Mouse (Mus musculus) T-helper 1 cell (primary cell): Measurements from ENCODE around the gene Ppp1r10.
"Not testable (repeated sequence)": the region's sequence is repeated elsewhere in the genome, so short reads cannot be mapped to it uniquely, and the experiment has no call there.

Source experiments
- in situ Hi-C: fragments of 300-600 bp; cut with MboI, MseI; formaldehyde crosslinking; loops from one replicate; pipeline ENCODE4 v1.15.1; 2025; ENCODE audit warnings: high pct_unique_total_duplicates

Ppp1r10 gene

DNA sequence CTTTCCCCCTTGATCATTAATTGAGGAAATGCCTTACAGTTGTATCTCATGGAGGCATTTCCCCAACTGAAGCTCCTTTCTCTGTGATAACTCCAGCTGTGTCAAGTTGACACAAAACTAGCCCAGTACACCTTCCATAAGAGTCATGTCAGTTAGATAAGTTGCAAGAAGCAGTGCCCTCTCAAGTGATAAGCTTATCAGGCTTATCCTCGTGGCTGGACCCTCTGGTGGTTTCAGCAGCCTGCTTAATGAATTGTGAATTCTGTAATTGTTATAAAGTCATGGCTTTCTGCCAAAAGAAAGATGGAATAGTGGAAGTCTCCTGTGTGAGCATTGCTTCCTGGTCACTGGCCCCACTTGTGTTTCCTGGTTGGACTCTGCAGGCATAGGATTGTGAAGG is 11.2 kb downstream of the Ppp1r10 start:
- in situ Hi-C loops = loop anchor here (5.0 to 10.0 kb wide), 2 partner anchors 40 to 187 kb away; partner anchors contain the start of gene Abcf1

DNA sequence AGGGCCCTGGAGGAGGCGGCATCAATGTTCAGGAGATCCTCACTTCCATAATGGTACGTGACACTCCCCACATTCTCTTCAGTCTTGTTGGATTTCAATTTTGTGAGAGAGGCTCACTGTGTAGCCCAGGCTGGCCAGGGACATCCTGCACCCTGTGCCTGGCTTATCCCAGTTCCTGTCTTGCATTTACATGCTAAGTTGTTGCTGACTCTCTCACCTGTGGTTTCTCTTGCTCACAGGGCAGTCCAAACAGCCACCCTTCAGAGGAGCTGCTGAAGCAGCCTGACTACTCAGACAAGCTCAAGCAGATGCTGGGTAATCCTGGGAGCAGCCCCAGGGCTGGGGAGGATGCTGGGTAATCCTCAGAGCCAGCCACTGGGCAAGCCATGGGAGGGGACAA is 13.3 kb downstream of the Ppp1r10 start:
- in situ Hi-C loops = loop anchor here (5.0 to 10.0 kb wide), 2 partner anchors 38 to 185 kb away; partner anchors contain the start of gene Abcf1

DNA sequence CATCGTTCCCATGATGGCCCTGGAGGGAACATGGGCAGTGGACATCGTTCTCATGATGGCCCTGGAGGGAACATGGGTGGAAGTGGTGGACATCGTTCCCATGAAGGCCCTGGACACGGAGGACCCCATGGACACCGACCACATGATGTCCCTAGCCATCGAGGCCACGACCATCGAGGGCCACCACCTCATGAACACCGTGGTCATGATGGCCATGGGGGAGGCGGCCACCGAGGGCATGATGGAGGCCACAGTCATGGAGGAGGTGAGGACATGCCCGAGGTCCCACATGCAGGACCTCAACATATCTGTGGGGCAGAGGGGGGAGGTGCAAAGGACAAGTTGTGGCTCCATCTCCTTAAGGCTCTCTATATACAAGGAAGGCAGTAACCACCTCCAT is 14.4 kb downstream of the Ppp1r10 start:
- in situ Hi-C loops = loop anchor here (10.0 kb wide), 1 partner anchor 554 kb away; no protein-coding TSS in a partner anchor

DNA sequence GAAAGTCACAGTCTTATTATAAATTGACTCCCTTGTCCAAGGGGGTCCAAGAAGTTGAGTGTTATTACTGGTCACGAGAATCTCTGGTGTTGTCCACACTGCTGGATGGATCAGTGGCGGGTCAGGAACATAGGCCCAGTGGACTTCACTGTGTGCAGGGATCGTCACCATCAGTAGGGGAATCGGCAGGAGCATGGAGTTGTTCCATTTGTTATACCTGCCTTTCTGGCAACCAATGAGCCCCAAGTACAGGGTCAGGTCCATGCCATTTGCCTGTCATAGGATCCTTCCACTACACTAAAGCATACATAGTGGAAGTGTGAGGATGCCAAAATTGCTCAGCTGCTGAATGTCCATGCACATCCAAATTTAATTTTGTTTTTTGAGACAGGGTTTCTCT is 16.4 kb downstream of the Ppp1r10 start:
- in situ Hi-C loops = loop anchor here (10.0 kb wide), 1 partner anchor 552 kb away; no protein-coding TSS in a partner anchor

DNA sequence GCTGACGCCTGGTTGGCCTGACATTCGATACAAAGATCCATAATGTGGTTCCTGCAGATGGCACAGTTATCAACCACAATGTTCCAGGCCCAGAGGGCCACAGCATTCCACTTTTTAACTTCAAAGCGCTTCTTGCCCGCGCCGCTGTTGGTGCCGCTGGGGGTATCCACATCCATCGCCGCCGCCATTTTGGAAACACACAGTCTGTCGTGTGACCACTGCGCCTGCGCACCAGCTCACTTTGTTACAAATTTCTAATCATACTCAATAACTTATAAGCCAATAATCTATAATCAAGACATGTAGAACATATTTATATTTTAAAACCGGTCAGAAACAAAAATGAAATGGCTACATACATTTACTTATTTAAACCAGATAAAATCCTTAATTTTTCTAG is 19.5 kb downstream of the Ppp1r10 start:
- in situ Hi-C loops = loop anchor here (10.0 kb wide), 1 partner anchor 549 kb away; no protein-coding TSS in a partner anchor

DNA sequence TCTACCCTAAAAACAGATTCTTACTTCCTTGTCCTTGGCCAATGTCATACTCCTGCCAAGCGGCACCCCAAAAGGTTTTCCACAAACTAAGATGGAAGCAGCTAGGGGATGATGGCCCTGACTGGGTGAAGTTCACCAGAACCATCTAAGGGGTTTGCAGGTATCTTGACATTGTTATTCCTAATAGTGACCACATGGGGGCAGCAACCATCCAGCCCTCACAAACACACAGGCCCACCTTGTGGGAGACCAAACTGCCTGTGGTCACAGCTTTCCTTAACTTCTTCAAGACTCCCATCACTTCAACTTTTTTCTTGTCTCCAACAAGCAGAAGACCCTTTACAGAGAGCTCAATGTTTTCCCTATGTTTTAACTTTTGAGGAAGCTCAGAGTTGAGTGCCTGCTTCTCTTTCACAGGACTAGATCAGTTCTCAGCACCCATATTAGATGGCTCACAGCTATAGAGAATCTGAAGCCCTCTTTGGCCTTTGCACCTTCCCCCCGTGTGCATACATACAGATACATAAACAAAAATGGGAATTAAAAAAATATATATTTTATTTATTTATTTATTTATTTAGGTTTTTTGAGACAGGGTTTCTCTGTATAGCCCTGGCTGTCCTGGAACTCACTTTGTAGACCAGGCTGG is 21.6 kb downstream of the Ppp1r10 start:
- in situ Hi-C loops = loop anchor here (10.0 kb wide), 1 partner anchor 547 kb away; no protein-coding TSS in a partner anchor

DNA sequence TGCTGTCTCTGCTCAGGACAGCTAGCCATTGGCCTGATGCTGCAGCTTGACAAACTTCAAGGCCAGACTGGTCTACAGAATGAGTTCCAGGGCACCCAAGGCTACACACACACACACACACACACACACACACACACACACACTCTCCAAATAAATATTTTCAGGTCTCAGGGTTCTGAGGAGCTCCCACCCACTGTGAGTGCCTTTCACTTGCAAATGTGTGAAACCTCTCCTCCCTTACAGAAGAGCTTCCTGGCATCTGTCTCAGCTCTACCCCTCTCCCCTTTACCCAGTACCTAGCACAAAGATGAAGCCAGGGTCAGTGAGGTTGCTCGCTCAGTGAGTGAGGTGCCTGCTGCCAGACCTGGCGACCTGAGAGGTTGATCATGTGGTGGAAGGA is 22.9 kb downstream of the Ppp1r10 start:
- in situ Hi-C loops = loop anchor here (10.0 kb wide), 1 partner anchor 546 kb away; no protein-coding TSS in a partner anchor

DNA sequence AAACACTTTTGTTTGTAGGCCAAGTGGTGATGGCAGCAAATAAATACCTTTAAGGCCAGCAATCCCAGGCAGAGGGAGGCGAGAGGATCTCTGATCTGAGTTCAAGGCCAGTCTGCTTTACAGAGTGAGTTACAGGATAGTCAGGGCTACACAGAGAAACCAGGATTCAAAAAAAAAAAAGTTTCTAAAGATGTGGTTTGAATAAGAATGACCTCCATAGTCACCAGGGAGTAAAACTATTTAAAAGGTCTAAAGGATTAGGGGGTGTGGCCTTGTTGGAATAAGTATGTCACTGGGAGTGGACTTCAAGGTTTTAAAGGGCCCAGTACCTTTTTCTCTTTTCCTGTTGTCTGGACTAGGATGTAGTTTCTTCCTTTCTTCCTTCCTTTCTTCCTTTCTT is 23.7 kb downstream of the Ppp1r10 start:
- in situ Hi-C loops = loop anchor here (10.0 kb wide), 1 partner anchor 545 kb away; no protein-coding TSS in a partner anchor

DNA sequence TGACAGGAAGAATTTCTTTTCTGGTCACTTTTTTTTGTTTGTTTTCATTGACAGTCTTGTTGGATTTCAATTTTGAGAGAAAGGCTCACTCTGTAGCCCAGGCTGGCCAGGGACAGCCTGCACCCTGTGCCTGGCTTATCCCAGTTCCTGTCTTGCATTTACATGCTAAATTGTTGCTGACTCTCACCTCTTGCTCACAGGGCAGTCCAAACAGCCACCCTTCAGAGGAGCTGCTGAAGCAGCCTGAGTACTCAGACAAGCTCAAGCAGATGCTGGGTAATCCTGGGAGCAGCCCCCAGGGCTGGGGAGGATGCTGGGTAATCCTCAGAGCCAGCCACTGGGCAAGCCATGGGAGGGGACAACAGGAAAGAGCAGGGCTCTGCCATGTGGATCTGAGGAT is 34.7 kb downstream of the Ppp1r10 start:
- in situ Hi-C loops = not testable (repeated sequence)

DNA sequence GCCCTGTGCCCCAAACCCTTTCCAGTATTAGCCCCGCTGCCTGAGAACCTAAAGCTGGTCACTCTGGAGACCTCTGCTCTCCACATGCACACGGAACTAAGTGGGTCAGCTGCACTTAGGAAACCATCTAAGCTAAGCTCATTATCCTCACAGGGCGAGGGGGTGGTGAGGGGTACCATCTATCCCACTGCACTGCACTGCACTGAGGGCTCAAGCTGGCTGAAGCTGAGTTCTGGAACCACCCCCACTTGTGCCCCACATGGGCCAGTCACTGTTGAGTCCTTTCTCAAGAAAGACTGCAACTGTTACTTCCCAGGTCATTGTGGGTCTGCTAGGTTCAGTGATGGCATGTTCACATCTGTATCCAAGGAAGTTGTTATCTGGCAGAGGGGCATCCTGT is 36.3 kb downstream of the Ppp1r10 start:
- in situ Hi-C loops = not testable (repeated sequence)

DNA sequence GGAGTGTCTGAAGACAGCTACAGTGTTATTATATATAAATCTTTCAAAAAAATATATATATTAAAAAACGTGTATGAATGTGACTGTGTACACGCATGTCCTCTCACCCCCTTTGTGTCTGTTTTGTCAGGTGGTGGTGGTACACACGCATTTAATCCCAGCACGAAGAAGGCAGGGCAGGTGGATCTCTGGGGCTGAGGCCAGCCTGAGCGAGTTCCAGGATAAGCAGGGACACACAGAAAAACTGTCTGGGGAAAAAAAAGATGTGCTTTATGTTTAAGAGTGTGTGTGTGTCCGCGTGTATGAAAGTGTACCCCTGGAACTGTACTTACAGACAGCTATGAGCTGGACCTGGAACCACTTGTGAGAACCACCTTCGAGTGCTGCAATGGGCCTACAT is 38.4 kb downstream of the Ppp1r10 start:
- in situ Hi-C loops = no loop called here

DNA sequence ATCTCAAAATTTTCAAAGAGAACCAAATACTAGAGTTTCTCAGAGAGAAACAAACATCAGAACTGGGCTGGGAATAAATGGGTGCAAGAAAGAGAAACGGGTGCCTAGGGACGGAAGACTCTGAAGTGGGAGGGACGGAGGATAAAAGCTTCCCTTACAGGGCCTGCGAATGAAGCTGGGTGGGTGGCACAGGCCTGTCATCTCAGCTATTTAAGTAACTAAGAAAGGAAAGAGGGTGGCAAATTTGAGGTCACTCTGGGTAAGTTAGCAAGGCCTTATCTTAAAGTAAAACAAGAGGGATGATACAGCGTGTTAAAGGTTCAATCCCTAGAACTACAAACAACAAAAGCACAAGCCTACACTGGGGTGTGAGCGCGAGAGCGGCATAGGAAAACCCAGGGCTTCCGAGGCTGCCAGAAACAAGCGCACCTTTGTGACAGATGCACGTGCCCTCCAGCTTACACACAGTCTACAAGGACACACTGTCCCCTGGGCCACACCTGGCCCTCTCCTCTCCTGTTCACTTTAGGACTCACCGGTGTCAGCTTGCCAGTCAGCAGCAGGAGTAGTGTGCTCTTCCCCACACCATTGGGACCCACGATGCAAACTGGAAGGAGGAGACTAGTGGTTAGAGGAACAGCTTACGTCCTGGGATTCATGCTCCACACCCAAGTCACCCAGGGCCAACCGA is 42.4 kb downstream of the Ppp1r10 start:
- in situ Hi-C loops = no loop called here

DNA sequence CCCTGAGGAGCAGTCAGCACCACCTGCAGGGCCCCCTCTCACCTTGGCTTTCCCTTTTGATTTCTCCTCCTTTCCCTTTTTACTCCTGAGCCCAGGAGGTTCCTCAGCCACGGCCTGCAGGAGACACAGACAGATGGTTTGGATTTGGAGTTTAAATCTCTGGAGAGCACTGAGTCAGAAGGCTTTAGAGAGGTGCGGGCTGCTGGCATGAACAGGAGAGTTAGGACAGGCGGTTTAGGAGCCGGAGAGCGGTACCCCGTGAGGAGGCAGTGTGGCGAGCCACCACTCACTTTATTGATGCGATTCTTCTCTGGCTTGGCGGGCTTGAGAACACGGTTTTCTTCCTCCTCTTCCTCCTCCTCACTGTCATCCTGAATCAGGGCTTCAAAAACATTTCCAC is 47.0 kb downstream of the Ppp1r10 start:
- in situ Hi-C loops = no loop called here

DNA sequence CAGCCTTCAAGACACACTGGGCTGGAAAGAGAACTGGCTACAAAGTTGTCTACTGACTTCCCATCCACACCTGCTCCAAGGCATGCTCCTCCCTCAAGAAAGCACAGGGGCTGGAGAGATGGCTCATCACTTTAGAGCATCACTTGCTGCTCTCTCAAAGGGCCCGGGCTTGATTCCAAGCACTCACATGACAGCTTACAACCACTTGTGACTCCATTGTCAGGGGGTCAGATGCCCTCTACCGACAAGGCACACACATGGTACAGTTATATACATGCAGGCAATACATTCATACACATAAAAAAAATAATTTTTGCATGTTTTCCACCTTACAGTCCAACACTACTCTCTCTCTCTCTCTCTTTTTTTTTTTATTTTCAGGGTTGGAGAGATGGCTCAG is 51.4 kb downstream of the Ppp1r10 start:
- in situ Hi-C loops = loop anchor here (5.0 kb wide), 1 partner anchor 40 kb away; no protein-coding TSS in a partner anchor

DNA sequence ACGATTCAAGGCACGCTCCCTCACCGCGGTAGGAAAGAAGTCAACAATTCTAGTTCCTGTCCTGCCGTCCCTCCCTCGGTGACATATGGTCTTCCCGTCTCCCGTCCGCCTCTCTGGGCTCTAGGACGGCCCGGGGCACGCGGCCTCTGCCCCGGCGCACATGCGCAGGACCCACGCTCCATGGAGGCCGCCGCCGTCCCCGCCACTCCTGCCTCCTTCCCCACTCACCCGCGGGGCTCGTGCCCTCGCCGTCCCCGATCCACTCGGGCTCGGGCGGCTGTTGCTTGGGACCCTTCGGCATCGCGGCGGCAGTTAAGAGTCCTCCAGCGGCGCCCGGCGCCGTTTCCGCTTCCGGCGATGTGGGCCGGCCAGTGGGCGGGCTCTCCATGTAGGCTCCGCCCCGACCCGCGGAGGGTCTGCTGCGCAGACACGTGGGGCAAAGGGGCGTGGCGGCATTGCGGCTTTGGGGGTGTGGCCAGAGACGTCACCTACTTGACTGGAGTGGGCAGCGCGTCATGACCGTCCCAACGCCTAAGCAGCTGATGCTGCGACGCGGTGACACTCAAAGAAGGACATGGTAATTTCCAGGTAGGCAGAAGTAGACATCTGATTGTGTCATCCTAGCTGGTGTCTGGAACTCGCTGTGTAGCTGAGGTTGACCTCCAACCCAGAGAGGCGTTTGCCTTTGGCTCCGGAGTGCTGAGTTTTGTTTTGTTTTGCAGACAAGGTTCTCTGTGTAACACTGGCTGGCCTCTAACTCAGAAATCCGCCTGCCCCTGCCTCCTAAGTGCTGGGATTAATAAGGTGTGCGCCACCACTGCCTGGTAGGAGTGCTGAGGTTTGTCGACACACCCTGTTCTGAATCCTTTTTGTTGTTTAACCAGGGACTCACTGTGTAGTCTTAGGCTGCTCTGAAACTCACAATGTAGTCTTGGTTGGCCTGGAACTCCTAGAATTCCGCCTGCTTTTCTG is 53.5 kb downstream of the Ppp1r10 start, which contains the start of gene Abcf1:
TSS of gene Abcf1 (minus strand) at position 344 of the 972 bp plus-strand sequence.
- in situ Hi-C loops = loop anchor here (5.0 kb wide), 1 partner anchor 42 kb away; no protein-coding TSS in a partner anchor

DNA sequence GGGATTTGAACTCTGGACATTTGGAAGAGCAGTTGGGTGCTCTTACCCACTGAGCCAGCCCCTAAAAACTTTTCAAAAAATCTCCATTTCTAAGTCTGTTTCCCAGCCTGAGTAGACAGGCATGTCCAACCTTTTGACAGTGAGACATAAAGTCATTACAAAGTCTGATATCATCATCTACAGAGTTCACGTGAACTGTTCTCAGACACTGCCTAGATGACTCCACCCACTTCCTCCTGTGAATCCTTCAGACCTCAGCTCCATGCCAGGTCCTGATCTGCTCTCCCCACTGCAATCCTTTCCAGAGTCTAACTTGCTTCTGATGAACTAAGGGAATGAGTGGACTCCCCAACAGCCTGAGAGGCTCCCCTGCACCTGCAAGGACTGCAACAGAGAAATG is 55.9 kb downstream of the Ppp1r10 start:
- in situ Hi-C loops = no loop called here

DNA sequence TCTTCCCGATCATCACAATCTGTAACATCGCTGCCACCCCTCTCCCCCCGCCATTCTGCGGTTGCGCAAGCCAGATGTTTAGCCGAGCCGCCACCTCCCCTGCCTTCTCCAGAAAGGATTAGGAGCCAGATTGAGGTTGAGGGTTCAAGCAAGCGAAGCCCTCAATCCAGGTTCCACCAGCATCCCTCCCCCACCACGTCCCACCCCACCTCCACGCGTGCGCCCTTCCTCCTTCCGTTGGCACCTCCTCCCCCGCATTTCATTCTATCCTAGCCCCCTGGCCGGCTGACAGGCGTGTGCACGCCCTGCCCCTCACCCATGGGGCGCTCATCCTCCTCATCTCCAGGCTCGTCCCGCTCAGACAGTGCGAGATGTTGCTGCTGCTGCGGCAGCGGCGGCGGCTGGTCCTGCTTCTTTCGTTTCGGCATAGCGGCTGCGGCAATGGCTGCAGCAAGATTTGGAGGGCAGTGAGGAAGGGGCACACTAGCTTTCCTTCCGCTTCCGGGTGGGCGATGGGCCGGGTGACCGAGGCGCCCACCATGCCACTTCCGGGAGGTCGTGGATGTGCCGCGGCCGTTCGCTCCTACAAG is 62.7 kb downstream of the Ppp1r10 start:
- in situ Hi-C loops = no loop called here

DNA sequence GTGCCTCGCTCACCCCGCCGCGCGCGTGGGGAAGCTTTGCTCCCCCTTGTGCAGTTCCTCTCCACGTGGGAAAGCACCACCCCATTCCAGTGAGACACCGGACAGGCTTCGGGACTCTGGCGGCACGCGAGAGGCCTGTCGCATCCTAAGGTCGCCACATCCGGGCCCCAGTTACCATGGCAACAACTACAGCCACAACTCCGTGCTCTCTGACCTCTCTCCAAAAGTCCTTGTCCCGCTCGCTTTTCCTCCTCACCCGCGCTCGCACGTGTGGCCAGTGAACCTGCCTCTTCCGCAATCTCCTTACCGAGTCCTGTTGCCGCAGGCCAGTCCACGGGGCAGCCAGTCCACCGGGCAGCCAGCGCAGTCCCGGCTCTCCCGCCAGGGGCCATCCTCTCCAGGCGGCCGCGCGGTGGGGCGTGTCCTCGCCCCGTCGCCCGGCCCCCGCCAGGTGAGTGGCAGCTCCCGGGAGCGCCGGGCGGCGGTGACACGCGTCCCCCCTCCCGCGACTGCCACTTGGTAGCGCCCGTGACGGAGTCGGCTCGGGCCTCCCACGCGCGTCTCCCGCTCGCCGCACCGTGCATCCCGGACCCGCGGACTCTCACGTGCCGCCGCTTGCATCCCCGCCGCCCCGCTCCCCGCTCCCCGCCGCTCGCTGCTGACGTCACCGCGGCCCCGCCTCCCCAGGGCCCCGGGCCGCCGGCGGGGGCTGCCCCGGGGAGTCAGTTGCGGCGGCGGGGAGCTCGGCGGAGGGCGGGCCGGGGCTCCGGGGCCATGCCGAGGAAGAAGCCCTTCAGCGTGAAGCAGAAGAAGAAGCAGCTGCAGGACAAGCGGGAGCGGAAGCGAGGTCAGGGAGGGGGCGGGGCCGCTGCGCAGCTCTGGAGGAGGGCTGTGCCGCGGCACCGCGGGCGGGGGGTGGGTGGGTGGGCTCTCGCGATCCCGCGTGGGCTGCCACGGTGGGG is 63.4 kb downstream of the Ppp1r10 start, which contains the start of the genes Gnl1 and Prr3:
TSS of gene Gnl1 (plus strand) at position 451 of the 962 bp plus-strand sequence.
TSS of gene Prr3 (minus strand) at position 836 of the 962 bp plus-strand sequence.
- in situ Hi-C loops = no loop called here

DNA sequence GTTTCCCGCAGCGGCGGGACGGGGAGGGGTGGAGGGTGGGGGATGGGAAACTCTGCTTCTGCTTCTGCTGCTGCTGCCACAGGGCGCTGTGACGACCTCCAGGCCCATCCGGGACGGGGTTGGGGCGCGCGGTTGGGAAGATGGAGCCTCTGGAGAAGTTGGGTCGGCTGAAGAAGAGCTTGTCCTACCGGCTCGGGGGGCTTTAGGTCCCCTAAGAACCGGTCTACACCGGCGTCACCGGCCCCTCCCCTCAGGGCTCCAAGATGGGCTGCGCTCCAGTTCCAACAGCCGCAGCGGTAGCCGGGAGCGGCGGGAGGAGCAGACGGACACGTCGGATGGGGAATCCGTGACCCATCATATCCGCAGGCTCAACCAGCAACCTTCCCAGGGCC is 64.1 kb downstream of the Ppp1r10 start:
- in situ Hi-C loops = no loop called here

DNA sequence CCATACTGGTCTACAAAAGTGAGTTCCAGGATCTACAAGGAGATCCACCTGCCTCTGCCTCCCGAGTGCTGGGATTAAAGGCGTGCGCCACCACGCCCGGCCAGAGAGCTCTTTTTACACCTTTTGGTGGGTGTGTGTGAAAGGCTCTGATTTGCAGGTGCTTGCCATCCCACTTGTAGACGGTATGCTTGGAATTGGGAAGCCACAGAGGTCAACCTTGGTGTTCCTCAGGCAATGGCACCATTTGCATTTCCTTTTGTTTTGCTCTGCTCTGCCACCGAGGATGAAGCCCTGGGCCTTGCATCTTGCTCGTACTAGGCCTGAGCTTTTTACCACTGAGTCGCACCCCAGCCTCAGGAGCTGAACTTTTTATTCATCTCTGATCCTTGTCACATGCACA is 65.5 kb downstream of the Ppp1r10 start:
- in situ Hi-C loops = no loop called here
